Mouse (Mus musculus) CD4-positive naive resting alpha-beta T cell, adult 76 days (primary cell): ENCODE data around the gene Hist1h4a. TPM values are rescaled to one million over a fixed set of nuclear protein-coding genes. Genes with fewer than 3 reads are reported as not detected.

Source experiments
- total RNA-seq: library from RNA; stranded (reverse); gene quantifications from one replicate; pipeline ENCODE4 v1.2.4, GENCODE M21; 2023

Gene Hist1h4a
- 63.7 TPM for total RNA-seq

DNA sequence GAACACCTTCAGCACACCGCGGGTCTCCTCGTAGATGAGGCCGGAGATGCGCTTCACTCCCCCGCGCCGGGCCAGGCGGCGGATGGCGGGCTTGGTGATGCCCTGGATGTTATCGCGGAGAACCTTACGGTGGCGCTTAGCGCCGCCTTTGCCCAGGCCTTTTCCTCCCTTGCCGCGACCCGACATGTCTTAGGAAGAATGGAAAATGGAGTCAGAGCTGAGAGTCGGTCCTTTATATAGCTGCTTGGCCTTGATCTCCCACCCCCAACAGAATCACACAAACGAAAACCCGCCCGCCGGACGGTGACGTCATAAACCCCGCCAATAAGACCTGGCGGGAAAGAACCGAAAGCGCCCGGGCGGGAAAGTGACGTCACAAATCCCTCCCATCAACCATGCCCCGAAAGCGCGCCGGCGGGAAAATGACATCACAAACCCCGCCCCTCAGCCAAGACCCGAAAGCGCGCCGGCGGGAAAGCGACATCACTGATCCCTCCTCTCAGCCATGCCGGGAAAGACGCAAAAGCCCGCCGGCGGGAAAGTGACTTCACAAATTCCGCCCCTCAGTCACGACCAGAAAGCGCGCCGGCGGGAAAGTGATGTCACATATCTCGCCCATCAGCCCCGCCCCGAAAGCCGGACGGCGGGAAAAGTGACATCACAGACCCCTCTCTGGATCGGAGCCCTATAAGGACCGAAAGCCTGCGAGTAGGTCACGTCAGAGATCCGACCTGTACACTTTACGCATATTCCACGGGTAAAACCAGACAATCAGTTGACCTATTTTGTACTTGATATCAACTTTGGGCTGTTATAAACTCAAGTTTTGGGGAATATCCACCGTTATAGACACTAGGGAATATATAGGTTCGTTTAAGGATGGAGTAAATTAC, at the start of gene Hist1h4a:
Hist1h4a (minus strand) TSS at position 259 of the 893 bp plus-strand sequence.

DNA sequence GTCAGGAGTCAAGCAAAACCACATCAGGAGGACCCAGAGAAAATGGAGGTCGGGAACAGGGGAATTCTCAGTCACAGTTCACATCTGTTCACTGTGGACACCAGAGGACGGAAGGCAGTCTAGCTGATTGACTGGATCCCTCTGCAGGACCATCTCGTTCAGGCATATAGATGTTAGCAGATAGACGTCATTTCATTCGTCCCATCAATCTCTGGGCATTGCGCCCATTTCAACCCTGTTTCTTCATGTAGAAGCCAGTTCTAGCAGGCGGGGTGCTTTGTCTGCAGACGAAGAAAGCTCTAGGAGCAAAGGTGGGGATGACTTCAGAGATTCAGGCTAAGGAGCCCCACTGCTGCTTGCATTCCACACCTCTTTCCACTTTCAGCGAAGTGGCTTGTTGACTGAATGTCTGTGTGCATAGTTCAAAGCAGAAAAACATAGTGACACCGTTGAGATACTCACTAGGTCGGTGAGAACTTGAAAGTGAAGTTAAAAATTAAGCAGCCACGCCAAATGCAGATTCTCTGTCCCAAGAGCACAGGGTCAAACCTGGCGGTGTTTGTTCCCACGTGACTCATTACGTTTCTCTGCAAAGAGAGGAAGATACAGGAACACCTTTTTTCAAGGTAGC, 45.5 kb upstream of the Hist1h4a start, which contains the start of gene Slc17a2:
Slc17a2 (plus strand) TSS at position 572 of the 631 bp plus-strand sequence.

DNA sequence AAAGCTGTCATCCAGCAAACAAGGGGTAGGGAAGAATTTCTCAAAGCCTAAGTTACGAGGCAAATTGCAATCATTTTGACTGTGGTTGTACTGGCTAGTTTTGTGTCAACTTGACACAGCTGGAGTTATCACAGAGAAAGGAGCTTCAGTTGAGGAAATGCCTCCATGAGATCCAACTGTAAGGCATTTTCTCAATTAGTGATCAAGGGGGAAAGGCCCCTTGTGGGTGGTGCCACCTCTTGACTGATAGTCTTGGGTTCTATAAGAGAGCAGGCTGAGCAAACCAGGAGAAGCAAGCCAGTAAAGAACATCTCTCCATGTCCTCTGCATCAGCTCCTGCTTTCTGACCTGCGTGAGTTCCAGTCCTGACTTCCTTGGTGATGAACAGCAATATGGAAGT, 8.6 kb upstream of the Hist1h4a start, which contains the start of gene Trim38:
Trim38 (plus strand) TSS at position 301 of the 400 bp plus-strand sequence.

GRCm38 (mm10) chr13:23763586-23764323, 2.7 kb upstream of the Hist1h4a start, which contains the start of gene Hist1h1a:
TSS of gene Hist1h1a (plus strand) at chr13:23763666.

GRCm38 (mm10) chr13:23761871-23762821, 1.1 kb upstream of the Hist1h4a start, which contains the start of gene Hist1h3a:
TSS of gene Hist1h3a (minus strand) at chr13:23762386.

GRCm38 (mm10) chr13:23756790-23757189, 4.2 kb downstream of the Hist1h4a start, which contains the start of gene Hist1h4b:
TSS of gene Hist1h4b (plus strand) at chr13:23757013.

DNA sequence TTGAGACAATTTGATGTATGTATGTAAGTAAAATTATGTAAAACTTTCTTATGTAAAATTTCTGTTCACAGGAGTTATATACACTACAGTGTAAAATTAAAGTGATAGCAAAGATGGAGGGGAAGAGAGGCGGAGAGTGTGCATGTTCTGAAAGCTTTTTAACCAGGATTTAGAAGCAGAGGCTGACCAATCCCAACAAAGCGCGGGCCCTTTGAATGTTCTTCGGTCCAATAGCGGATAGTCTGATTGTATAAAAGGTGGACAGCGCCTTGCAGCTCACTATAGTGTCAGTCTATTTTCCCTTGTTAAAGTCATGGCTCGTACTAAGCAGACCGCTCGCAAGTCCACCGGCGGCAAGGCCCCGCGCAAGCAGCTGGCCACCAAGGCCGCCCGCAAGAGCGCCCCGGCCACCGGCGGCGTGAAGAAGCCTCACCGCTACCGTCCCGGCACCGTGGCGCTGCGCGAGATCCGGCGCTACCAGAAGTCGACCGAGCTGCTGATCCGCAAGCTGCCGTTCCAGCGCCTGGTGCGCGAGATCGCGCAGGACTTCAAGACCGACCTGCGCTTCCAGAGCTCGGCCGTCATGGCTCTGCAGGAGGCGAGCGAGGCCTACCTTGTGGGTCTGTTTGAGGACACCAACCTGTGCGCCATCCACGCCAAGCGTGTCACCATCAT, 8.8 kb downstream of the Hist1h4a start, which contains the start of gene Hist1h3b:
Hist1h3b (plus strand) TSS at position 201 of the 675 bp plus-strand sequence.

DNA sequence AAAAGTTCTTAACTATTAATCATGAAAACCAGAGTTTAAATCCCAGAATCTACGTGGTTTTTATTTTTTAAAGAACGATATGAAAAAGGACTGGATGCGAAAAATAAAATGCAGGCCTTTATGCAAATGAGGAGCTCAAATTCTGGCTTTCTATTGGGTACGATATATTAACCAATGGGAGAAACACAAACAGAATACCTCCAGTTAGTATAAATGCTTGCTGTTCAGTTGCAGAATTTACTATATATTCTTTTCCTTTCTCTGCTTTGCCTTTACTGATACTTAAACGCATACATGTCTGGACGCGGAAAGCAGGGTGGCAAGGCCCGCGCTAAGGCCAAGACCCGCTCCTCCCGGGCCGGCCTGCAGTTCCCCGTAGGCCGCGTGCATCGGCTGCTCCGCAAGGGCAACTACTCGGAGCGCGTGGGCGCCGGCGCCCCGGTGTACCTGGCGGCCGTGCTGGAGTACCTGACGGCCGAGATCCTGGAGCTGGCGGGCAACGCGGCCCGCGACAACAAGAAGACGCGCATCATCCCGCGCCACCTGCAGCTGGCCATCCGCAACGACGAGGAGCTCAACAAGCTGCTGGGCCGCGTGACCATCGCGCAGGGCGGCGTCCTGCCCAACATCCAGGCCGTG, 10.1 kb downstream of the Hist1h4a start, which contains the start of gene Hist1h2ab:
Hist1h2ab (plus strand) TSS at position 288 of the 639 bp plus-strand sequence.

GRCm38 (mm10) chr13:23746201-23747080, 14.6 kb downstream of the Hist1h4a start, which contains the start of gene Hist1h2bb:
TSS of gene Hist1h2bb (plus strand) at chr13:23746734.

DNA sequence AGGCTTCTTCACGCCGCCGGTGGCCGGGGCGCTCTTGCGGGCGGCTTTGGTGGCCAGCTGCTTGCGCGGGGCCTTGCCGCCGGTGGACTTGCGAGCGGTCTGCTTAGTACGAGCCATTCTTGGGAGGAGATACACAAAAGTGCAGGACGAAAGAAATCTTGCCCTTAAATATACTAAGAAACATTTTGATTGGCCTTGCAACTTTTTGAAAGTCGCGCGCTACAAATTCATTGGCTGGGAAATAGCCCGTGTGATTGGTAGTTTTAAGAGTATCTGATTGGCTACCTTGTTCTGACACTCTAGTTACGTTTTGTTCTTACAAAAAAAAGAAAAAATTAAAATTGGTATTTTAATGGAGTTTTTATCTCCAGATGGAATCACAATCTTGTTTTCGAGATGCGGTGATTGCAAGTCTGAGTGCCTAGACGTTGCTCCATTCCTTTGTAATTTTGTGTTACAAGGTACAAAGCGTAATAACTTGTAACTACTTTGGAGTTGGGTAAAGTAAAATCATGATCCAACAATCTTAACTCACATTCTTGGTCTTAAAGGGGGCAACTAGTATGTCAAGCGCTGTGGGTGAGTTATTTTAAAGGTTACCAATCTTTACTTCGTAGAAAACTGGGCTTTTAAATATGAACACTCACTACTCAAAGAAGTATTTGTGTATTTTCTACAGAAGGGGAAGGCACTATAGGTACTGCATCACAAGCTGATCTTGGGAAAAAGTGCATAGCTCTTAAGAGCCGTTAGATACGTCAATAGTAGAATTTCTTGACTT, 15.5 kb downstream of the Hist1h4a start, which contains the start of gene Hist1h3c:
Hist1h3c (minus strand) TSS at position 222 of the 781 bp plus-strand sequence.

GRCm38 (mm10) chr13:23738677-23739068, 22.4 kb downstream of the Hist1h4a start, which contains the start of gene Hist1h1c:
TSS of gene Hist1h1c (plus strand) at chr13:23738808.

Other genes with a start within 250 kb of the Hist1h4a start
- gene Hist1h4h, start 230.2 kb downstream of the Hist1h4a start, total RNA-seq: 147 TPM
- 24.7 TPM for gene Hist1h2af, start 227.3 kb downstream of the Hist1h4a start, total RNA-seq
- 2.3 TPM for gene Hist1h3g, start 225.8 kb downstream of the Hist1h4a start, total RNA-seq
- gene Hist1h2bh, start 217.8 kb downstream of the Hist1h4a start, total RNA-seq: 5.5 TPM
- 48.1 TPM for gene Hist1h3f, start 217.2 kb downstream of the Hist1h4a start, total RNA-seq
- gene Hist1h4f, start 209.6 kb downstream of the Hist1h4a start, total RNA-seq: 42.3 TPM
- gene Hist1h1d, start 208.0 kb downstream of the Hist1h4a start, total RNA-seq: 5.2 TPM
- gene Hist1h3e, start 198.9 kb downstream of the Hist1h4a start, total RNA-seq: 91.9 TPM
- gene Hist1h2ae, start 190.0 kb downstream of the Hist1h4a start, total RNA-seq: 7.8 TPM
- 110 TPM for gene Hist1h2bg, start 189.8 kb downstream of the Hist1h4a start, total RNA-seq
- gene Hist1h2bf, start 187.0 kb downstream of the Hist1h4a start, total RNA-seq: 40.8 TPM
- 3.8 TPM for gene Hist1h2ad, start 186.8 kb downstream of the Hist1h4a start, total RNA-seq
- gene Hist1h3d, start 185.5 kb downstream of the Hist1h4a start, total RNA-seq: 3.4 TPM
- gene Hist1h4d, start 179.6 kb downstream of the Hist1h4a start, total RNA-seq: 86.8 TPM
- gene Hist1h2be, start 140.1 kb downstream of the Hist1h4a start, total RNA-seq: 8.4 TPM
- 82.2 TPM for gene Hist1h1e, start 138.7 kb downstream of the Hist1h4a start, total RNA-seq
- 3.4 TPM for gene Hist1h2ac, start 77.3 kb downstream of the Hist1h4a start, total RNA-seq
- gene Hist1h2bc, start 77.0 kb downstream of the Hist1h4a start, total RNA-seq: 5.1 TPM
- not detected for gene Hist1h1t, start 65.4 kb downstream of the Hist1h4a start, total RNA-seq
- 75.4 TPM for gene Hist1h4c, start 62.8 kb downstream of the Hist1h4a start, total RNA-seq
- gene Hfe, start 50.4 kb downstream of the Hist1h4a start, total RNA-seq: 1.5 TPM
- 504 TPM for gene Hist1h1c, start 22.4 kb downstream of the Hist1h4a start, total RNA-seq
- 5.8 TPM for gene Hist1h3c, start 15.6 kb downstream of the Hist1h4a start, total RNA-seq
- 23.9 TPM for gene Hist1h2bb, start 14.5 kb downstream of the Hist1h4a start, total RNA-seq
- gene Hist1h2ab, start 10.1 kb downstream of the Hist1h4a start, total RNA-seq: 30.2 TPM
- gene Hist1h3b, start 9.0 kb downstream of the Hist1h4a start, total RNA-seq: 33.8 TPM
- gene Hist1h4b, start 4.2 kb downstream of the Hist1h4a start, total RNA-seq: 27.7 TPM
- gene Hist1h3a, start 1.2 kb upstream of the Hist1h4a start, total RNA-seq: 96.6 TPM
- 18.2 TPM for gene Hist1h1a, start 2.4 kb upstream of the Hist1h4a start, total RNA-seq
- not detected for gene Trim38, start 8.7 kb upstream of the Hist1h4a start, total RNA-seq
- gene Slc17a2, start 45.8 kb upstream of the Hist1h4a start, total RNA-seq: not detected
- not detected for gene Slc17a3, start 78.2 kb upstream of the Hist1h4a start, total RNA-seq
- gene Slc17a1, start 106.5 kb upstream of the Hist1h4a start, total RNA-seq: not detected
- not detected for gene Slc17a4, start 153.8 kb upstream of the Hist1h4a start, total RNA-seq
- not detected for gene Hist1h2ba, start 172.9 kb upstream of the Hist1h4a start, total RNA-seq
- gene Hist1h2aa, start 173.2 kb upstream of the Hist1h4a start, total RNA-seq: not detected
- not detected for gene Scgn, start 230.0 kb upstream of the Hist1h4a start, total RNA-seq